Mouse (Mus musculus) liver, adult 2 months (tissue): ENCODE data around the gene BC048679. TPM values are rescaled to one million over a fixed set of nuclear protein-coding genes. Genes with fewer than 3 reads are reported as not detected.

Experiments used
- DNase-seq: peaks from one replicate; pipeline ENCODE4 v3.0.0-alpha.2; 2011; ENCODE audit warnings: low read depth, low spot score; ENCODE audit errors: extremely low read depth
- H3K27ac ChIP-seq: fragments of 200-500 bp; replicated peaks from 2 replicates; pipeline ENCODE4 v1.5.1; 2012; ENCODE audit warnings: low read depth, mild to moderate bottlenecking, control low read depth, inconsistent platforms, low read length; ENCODE audit not compliant: insufficient read depth
- H3K27me3 ChIP-seq: fragments of 200-500 bp; 2 replicates; pipeline ENCODE4 v1.6.1; 2012; ENCODE audit warnings: mild to moderate bottlenecking, moderate library complexity, low read length, inconsistent platforms; ENCODE audit not compliant: control insufficient read depth, insufficient read depth
- H3K36me3 ChIP-seq: fragments of 200-500 bp; 2 replicates; pipeline ENCODE4 v1.6.1; 2012; ENCODE audit warnings: low read length, inconsistent platforms; ENCODE audit not compliant: control insufficient read depth, insufficient read depth
- H3K4me1 ChIP-seq: fragments of 200-500 bp; 2 replicates; pipeline ENCODE4 v1.6.1; 2011; ENCODE audit warnings: low read length; ENCODE audit not compliant: control insufficient read depth, insufficient read depth
- H3K4me3 ChIP-seq: fragments of 200-500 bp; 2 replicates; pipeline ENCODE4 v1.5.1; 2011; ENCODE audit warnings: low read depth, mild to moderate bottlenecking, control low read depth, low read length, moderate library complexity; ENCODE audit not compliant: insufficient read depth
- H3K79me2 ChIP-seq: fragments of 200-500 bp; 2 replicates; pipeline ENCODE4 v1.6.1; 2012; ENCODE audit warnings: inconsistent platforms, mild to moderate bottlenecking, low read length, moderate library complexity; ENCODE audit not compliant: control insufficient read depth, insufficient read depth
- H3K9ac ChIP-seq: fragments of 200-500 bp; 2 replicates; pipeline ENCODE4 v1.6.1; 2012; ENCODE audit warnings: low read depth, mild to moderate bottlenecking, control low read depth, inconsistent platforms, low read length
- CTCF ChIP-seq: fragments of 200-500 bp; IDR thresholded peaks from 2 replicates; pipeline ENCODE4 v1.5.1; 2011; ENCODE audit warnings: low read depth, low read length, control low read depth
- POLR2A ChIP-seq: fragments of 200-500 bp; IDR thresholded peaks from 2 replicates; pipeline ENCODE4 v1.6.1; 2011; ENCODE audit warnings: low read length, control low read depth; ENCODE audit not compliant: insufficient read depth; ENCODE audit errors: extremely low read depth
- WGBS: fragments of 180-500 bp; shearing (Covaris S2); methylation state at CpG from one replicate; pipeline ENCODE4 v1.1.7; 2018; 5-methylcytosine and 5-hydroxymethylcytosine counted together
- polyA plus RNA-seq: library from polyadenylated mRNA; depleted of rRNA; stranded (reverse); fragments of >200 nt; gene quantifications from 2 replicates; pipeline ENCODE4 v1.2.3, GENCODE M21; 2012
- total RNA-seq: library from RNA; depleted of rRNA; stranded (reverse); fragments of >200 nt; gene quantifications from 2 replicates; pipeline ENCODE4 v1.2.3, GENCODE M21; 2014

Gene BC048679
- total and polyA plus RNA-seq, 2 experiments, result not detected

- TF ChIP-seq CTCF (no peak), POLR2A (no peak)
Measured at GRCm38 (mm10) chr7:81516154-81517030, 18.3 kb upstream of the BC048679 start.

GRCm38 (mm10) chr7:81514906-81515590 is 17.0 kb upstream of the BC048679 start:
- no peak for DNase-seq
- Histone ChIP-seq H3K4me3 (no peak overlapping the region), H3K9ac (no peak overlapping the region), H3K27ac (no peak overlapping the region), H3K4me1 (no peaks in the 10 kb centered on the region), H3K36me3 (no peaks in the 10 kb centered on the region), H3K79me2 (no peaks in the 10 kb centered on the region), H3K27me3 (no peaks in the 10 kb centered on the region)
- TF ChIP-seq CTCF, result no peak
- no peak for TF ChIP-seq POLR2A
- WGBS, result 70% methylated on average over 13 of the region's 13 CpGs

More at GRCm38 (mm10) chr7:81516154-81517030, 18.3 kb upstream of the BC048679 start:
- 58% methylated on average over 6 of the region's 6 CpGs for WGBS
- Histone ChIP-seq H3K79me2 (no peaks in the 10 kb centered on the region), H3K36me3 (no peaks in the 10 kb centered on the region), H3K27me3 (no peaks in the 10 kb centered on the region), H3K9ac (no peak overlapping the region), H3K27ac (no peak overlapping the region), H3K4me3 (no peak overlapping the region), H3K4me1 (no peaks in the 10 kb centered on the region)
- DNase-seq, result peak; percentile 22

GRCm38 (mm10) chr7:81501050-81501449 is 3.0 kb upstream of the BC048679 start:
- Histone ChIP-seq H3K9ac (no peak overlapping the region), H3K4me1 (no peaks in the 10 kb centered on the region)
- TF ChIP-seq POLR2A (no peak), CTCF (no peak)

GRCm38 (mm10) chr7:81497171-81497570 is 910 bp downstream of the BC048679 start:
- Histone ChIP-seq H3K4me3 (no peak overlapping the region), H3K27me3 (peaks cover 5% of the 10 kb centered on the region), H3K27ac (no peak overlapping the region), H3K36me3 (no peaks in the 10 kb centered on the region), H3K79me2 (no peaks in the 10 kb centered on the region), H3K4me1 (no peaks in the 10 kb centered on the region), H3K9ac (no peak overlapping the region)
- TF ChIP-seq POLR2A (no peak), CTCF (no peak)
- WGBS, result 17% methylated on average over 6 of the region's 6 CpGs
- DNase-seq, result peak; percentile 7

More at GRCm38 (mm10) chr7:81501050-81501449, 3.0 kb upstream of the BC048679 start:
- no peaks in the 10 kb centered on the region; the same call in 1 of the 2 replicates for H3K27me3 ChIP-seq
- H3K27ac ChIP-seq, result no peak overlapping the region
- WGBS, result 45% methylated on average over 2 of the region's 2 CpGs
- H3K4me3 ChIP-seq, result no peak overlapping the region
- no peak for DNase-seq
- H3K36me3 ChIP-seq, result no peaks in the 10 kb centered on the region
- no peaks in the 10 kb centered on the region for H3K79me2 ChIP-seq

GRCm38 (mm10) chr7:81493331-81494021 is 4.6 kb downstream of the BC048679 start, which contains the start of gene Ap3b2:
Ap3b2 (minus strand) TSS chr7:81493925.
- H3K79me2 ChIP-seq, result no peaks in the 10 kb centered on the region
- H3K36me3 ChIP-seq, result no peaks in the 10 kb centered on the region
- 2% methylated on average over 57 of the region's 57 CpGs for WGBS
- H3K27ac ChIP-seq, result no peak within 1 kb of the TSS
- TF ChIP-seq CTCF, result no peak
- no peak for TF ChIP-seq POLR2A
- no peak within 1 kb of the TSS for H3K9ac ChIP-seq
- peak within 1 kb of the TSS; percentile 60; the same call in 1 of the 2 replicates for H3K4me3 ChIP-seq
- H3K27me3 ChIP-seq, result peaks cover 7% of the 10 kb centered on the region
- peak; percentile 5 for DNase-seq
- no peaks in the 10 kb centered on the region for H3K4me1 ChIP-seq

GRCm38 (mm10) chr7:81492628-81493027 is 5.5 kb downstream of the BC048679 start:
- Histone ChIP-seq H3K36me3 (no peaks in the 10 kb centered on the region), H3K79me2 (no peaks in the 10 kb centered on the region), H3K9ac (no peak overlapping the region), H3K27me3 (peaks cover 7% of the 10 kb centered on the region), H3K27ac (no peak overlapping the region), H3K4me1 (no peaks in the 10 kb centered on the region), H3K4me3 (no peak overlapping the region)
- no peak for DNase-seq
- TF ChIP-seq POLR2A (no peak), CTCF (no peak)
- 74% methylated on average over 9 of the region's 9 CpGs for WGBS
